Mouse (Mus musculus) liver, embryonic 16.5 days (tissue): ENCODE results near the gene Lrrc71. TPM values are rescaled to one million over a fixed set of nuclear protein-coding genes. Genes with fewer than 3 reads are reported as not detected.

Source experiments
- ATAC-seq: fragments of 200-750 bp; cut with Nextera tagmentation; 2 replicates; pipeline ENCODE4 v1.8.0; 2017; ENCODE audit warnings: low read depth, mild to moderate bottlenecking, moderate number of reproducible peaks, moderate library complexity
- H3K27ac ChIP-seq: fragments of 300-500 bp; sonication (generic); 2 replicates; pipeline ENCODE4 v1.5.1; 2014; ENCODE audit warnings: mild to moderate bottlenecking, low read length
- H3K27me3 ChIP-seq: fragments of 300-500 bp; sonication (generic); 2 replicates; pipeline ENCODE4 v1.6.1; 2014; ENCODE audit warnings: low read depth, low read length, mixed read lengths; ENCODE audit not compliant: control insufficient read depth, insufficient read depth
- H3K36me3 ChIP-seq: fragments of 300-500 bp; sonication (generic); 2 replicates; pipeline ENCODE4 v1.6.1; 2014; ENCODE audit warnings: mild to moderate bottlenecking; ENCODE audit not compliant: control insufficient read depth, insufficient read depth
- H3K4me1 ChIP-seq: fragments of 300-500 bp; sonication (generic); 2 replicates; pipeline ENCODE4 v1.6.1; 2014; ENCODE audit warnings: low read depth, low read length, mixed read lengths; ENCODE audit not compliant: control insufficient read depth
- H3K4me2 ChIP-seq: fragments of 300-500 bp; sonication (generic); 2 replicates; pipeline ENCODE4 v1.6.1; 2014; ENCODE audit warnings: low read depth, low read length, mixed read lengths
- H3K4me3 ChIP-seq: fragments of 300-500 bp; sonication (generic); 2 replicates; pipeline ENCODE4 v1.5.1; 2014; ENCODE audit warnings: low read depth, mild to moderate bottlenecking, low read length
- H3K9ac ChIP-seq: fragments of 300-500 bp; sonication (generic); 2 replicates; pipeline ENCODE4 v1.6.1; 2014; ENCODE audit warnings: low read depth, low read length
- H3K9me3 ChIP-seq: fragments of 300-500 bp; sonication (generic); replicated peaks from 2 replicates; pipeline ENCODE4 v1.6.1; 2016; ENCODE audit warnings: low read length; ENCODE audit not compliant: control insufficient read depth
- WGBS: fragments of 180-500 bp; shearing (Covaris S2); extraction: QIAGEN DNeasy Blood & Tissue Kit; methylation state at CpG from one replicate; pipeline ENCODE4 v1.1.7; 2014; ENCODE audit not compliant: insufficient replicate concordance; 5-methylcytosine and 5-hydroxymethylcytosine counted together
- polyA plus RNA-seq: library from polyadenylated mRNA; unstranded; fragments of >200 nt; fragmentation: Nextera tagmentation; extraction: Ambion mirVana; gene quantifications from 2 replicates; pipeline ENCODE4 v1.2.1, GENCODE M21; 2015

Lrrc71 gene
- polyA plus RNA-seq, 1 experiment from 2014 or later, result 0.18 TPM

- H3K27ac ChIP-seq, result no peak overlapping the region
- WGBS, result 70% methylated on average over 25 of the region's 25 CpGs
- no peaks in the 10 kb centered on the region for H3K4me1 ChIP-seq
- no peaks in the 10 kb centered on the region for H3K36me3 ChIP-seq
- H3K4me3 ChIP-seq, result no peak overlapping the region
- no peak overlapping the region for H3K9ac ChIP-seq
- H3K9me3 ChIP-seq, result no peaks in the 10 kb centered on the region
- no peak overlapping the region for H3K4me2 ChIP-seq
- ATAC-seq, result no peak
- H3K27me3 ChIP-seq, result no peaks in the 10 kb centered on the region
These were observed 35.0 kb upstream of the Lrrc71 start for GRCm38 (mm10) chr3:87783282-87784023.

GRCm38 (mm10) chr3:87779086-87779485 lies 30.7 kb upstream of the Lrrc71 start:
- Histone ChIP-seq H3K4me3 (no peak overlapping the region), H3K9ac (no peak overlapping the region), H3K27ac (no peak overlapping the region), H3K27me3 (no peaks in the 10 kb centered on the region), H3K4me1 (no peaks in the 10 kb centered on the region), H3K36me3 (no peaks in the 10 kb centered on the region), H3K4me2 (no peak overlapping the region), H3K9me3 (no peaks in the 10 kb centered on the region)
- WGBS, result 40% methylated on average over 2 of the region's 2 CpGs
- ATAC-seq, result no peak

GRCm38 (mm10) chr3:87778283-87778682 lies 29.9 kb upstream of the Lrrc71 start:
- WGBS, result 55% methylated on average over 23 of the region's 23 CpGs
- Histone ChIP-seq H3K9me3 (no peaks in the 10 kb centered on the region), H3K4me2 (no peak overlapping the region), H3K9ac (no peak overlapping the region), H3K4me1 (no peaks in the 10 kb centered on the region), H3K27ac (no peak overlapping the region), H3K27me3 (no peaks in the 10 kb centered on the region), H3K36me3 (no peaks in the 10 kb centered on the region), H3K4me3 (no peak overlapping the region)
- ATAC-seq, result no peak

- H3K27ac ChIP-seq, result peak overlapping the region; percentile 34
- no peaks in the 10 kb centered on the region; the same call in 1 of the 2 replicates for H3K4me1 ChIP-seq
- no peaks in the 10 kb centered on the region for H3K36me3 ChIP-seq
- H3K9me3 ChIP-seq, result no peaks in the 10 kb centered on the region
- H3K4me3 ChIP-seq, result no peak overlapping the region
- WGBS, result 24% methylated on average over 6 of the region's 6 CpGs
- H3K9ac ChIP-seq, result no peak overlapping the region
- peaks cover 6% of the 10 kb centered on the region for H3K27me3 ChIP-seq
- H3K4me2 ChIP-seq, result no peak overlapping the region
- ATAC-seq, result peak; percentile 72
These were observed 22.7 kb upstream of the Lrrc71 start for GRCm38 (mm10) chr3:87771088-87771487.

GRCm38 (mm10) chr3:87770280-87770679 lies 21.9 kb upstream of the Lrrc71 start:
- Histone ChIP-seq H3K27me3 (peaks cover 6% of the 10 kb centered on the region), H3K4me2 (no peak overlapping the region), H3K4me3 (no peak overlapping the region), H3K9ac (no peak overlapping the region), H3K4me1 (no peaks in the 10 kb centered on the region; the same call in 1 of the 2 replicates), H3K36me3 (no peaks in the 10 kb centered on the region), H3K27ac (no peak overlapping the region), H3K9me3 (no peaks in the 10 kb centered on the region)
- no peak for ATAC-seq
- WGBS, result 0% methylated on average over 4 of the region's 4 CpGs

- Histone ChIP-seq H3K27ac (no peak overlapping the region), H3K4me2 (no peak overlapping the region), H3K27me3 (peaks cover 6% of the 10 kb centered on the region), H3K9me3 (no peaks in the 10 kb centered on the region), H3K9ac (no peak overlapping the region), H3K4me1 (no peaks in the 10 kb centered on the region; the same call in 1 of the 2 replicates), H3K36me3 (no peaks in the 10 kb centered on the region), H3K4me3 (no peak overlapping the region)
- WGBS, result 59% methylated on average over 8 of the region's 8 CpGs
- ATAC-seq, result no peak
These were observed 21.1 kb upstream of the Lrrc71 start for GRCm38 (mm10) chr3:87769506-87769905.

GRCm38 (mm10) chr3:87768844-87769243 lies 20.4 kb upstream of the Lrrc71 start:
- WGBS, result 1% methylated on average over 36 of the region's 37 CpGs
- Histone ChIP-seq H3K4me2 (peak overlapping the region; percentile 56), H3K4me1 (no peaks in the 10 kb centered on the region; the same call in 1 of the 2 replicates), H3K4me3 (peak overlapping the region; percentile 52), H3K9me3 (no peaks in the 10 kb centered on the region), H3K36me3 (no peaks in the 10 kb centered on the region), H3K27ac (peak overlapping the region; percentile 43), H3K9ac (peak overlapping the region; percentile 41; the same call in 1 of the 2 replicates), H3K27me3 (peaks cover 6% of the 10 kb centered on the region)
- peak; percentile 64 for ATAC-seq

GRCm38 (mm10) chr3:87768431-87768830 lies 20.0 kb upstream of the Lrrc71 start:
- Histone ChIP-seq H3K36me3 (no peaks in the 10 kb centered on the region), H3K4me3 (peak overlapping the region; percentile 52), H3K27me3 (peaks cover 6% of the 10 kb centered on the region), H3K27ac (peak overlapping the region; percentile 43), H3K4me1 (peaks cover under 1% of the 10 kb centered on the region), H3K9ac (peak overlapping the region; percentile 41; the same call in 1 of the 2 replicates), H3K9me3 (no peaks in the 10 kb centered on the region), H3K4me2 (peak overlapping the region; percentile 56)
- ATAC-seq, result no peak
- 27% methylated on average over 6 of the region's 6 CpGs for WGBS

GRCm38 (mm10) chr3:87767764-87768163 lies 19.3 kb upstream of the Lrrc71 start:
- H3K9me3 ChIP-seq, result no peaks in the 10 kb centered on the region
- H3K27ac ChIP-seq, result peak overlapping the region; percentile 43
- H3K4me1 ChIP-seq, result peaks cover 4% of the 10 kb centered on the region
- H3K4me2 ChIP-seq, result peak overlapping the region; percentile 17
- no peak for ATAC-seq
- peaks cover 6% of the 10 kb centered on the region for H3K27me3 ChIP-seq
- H3K4me3 ChIP-seq, result peak overlapping the region; percentile 52
- H3K36me3 ChIP-seq, result no peaks in the 10 kb centered on the region
- WGBS, result 42% methylated on average over 8 of the region's 8 CpGs
- no peak overlapping the region for H3K9ac ChIP-seq
